Mouse (Mus musculus): ENCODE results near the gene Plekhm1.

The Plekhm1 gene

DNA sequence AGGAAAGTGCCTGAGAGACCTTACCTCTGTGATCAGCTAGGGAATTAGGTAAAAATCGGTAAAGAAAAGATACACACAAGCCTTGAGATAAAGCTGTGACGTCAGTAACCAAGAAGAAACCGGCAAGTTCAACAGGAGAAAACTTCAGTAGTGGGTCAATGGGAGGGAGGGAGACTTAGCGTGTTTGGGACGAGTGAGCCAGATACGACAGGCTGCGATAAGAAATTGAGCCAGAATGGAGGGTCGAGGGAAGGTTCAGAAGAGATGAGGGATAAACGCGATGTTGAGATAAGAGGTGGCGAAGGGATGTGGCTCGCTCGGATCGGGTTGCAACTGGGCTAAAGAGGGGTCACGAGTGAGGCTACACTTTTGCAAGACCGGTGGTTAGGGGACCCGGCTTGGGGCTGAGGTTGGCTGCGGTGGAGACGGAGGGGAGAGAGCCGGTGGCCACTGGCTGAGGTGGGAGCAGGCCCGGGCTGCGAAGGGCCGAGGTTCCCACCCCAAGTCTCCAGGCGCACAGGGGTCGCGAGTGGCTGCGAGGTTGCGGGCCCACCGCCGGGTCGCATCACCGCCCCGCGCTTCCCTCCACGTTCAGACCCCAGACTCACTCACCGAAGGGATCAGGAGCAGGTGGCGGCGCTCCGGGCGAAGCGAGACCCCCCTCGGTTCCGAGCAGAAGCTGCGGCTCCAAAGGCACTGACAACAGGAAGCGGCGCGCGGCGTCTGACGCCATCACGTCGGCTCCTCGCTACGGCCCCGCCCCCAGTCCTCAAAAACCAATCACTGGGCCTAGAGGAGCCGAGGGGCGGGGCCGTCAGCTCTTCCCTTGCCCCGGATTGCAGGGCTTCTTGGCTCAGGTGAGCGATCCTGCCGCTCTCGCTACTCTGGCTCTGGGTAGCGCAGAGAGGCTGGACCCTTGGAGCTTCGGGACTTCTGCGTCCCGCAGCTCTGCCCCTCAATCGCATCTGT is at the start of gene Plekhm1:
Gene Plekhm1, minus strand, starts transcription at position 707 of the 969 bp plus-strand sequence.
- WGBS: under 1% methylated on average over 67 of the region's 67 CpGs

- WGBS: 59% methylated on average over 1 of the region's 1 CpGs
Observed at GRCm38 (mm10) chr11:103451105-103451504, 38.6 kb upstream of the Plekhm1 start.

DNA sequence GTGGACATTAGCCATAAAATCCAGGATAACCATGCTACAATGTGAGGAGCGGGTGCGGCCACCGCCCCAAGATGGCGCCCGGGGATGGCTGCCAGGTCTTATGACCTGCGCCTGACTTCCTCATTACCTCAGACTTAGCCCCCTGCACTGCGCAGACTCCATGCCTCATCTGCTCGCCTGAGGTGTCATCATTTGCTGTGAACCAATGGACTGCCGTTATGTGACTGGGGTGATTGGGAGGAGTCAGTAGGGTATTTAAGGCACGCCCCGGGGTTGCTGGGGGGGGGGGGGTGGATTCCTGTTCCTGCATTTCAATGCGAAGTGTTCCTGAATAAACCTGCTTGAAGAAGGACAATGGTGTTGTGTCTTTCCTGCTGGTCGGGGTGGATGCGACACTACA is 37.2 kb upstream of the Plekhm1 start:
- 89% methylated on average over 14 of the region's 14 CpGs for WGBS

DNA sequence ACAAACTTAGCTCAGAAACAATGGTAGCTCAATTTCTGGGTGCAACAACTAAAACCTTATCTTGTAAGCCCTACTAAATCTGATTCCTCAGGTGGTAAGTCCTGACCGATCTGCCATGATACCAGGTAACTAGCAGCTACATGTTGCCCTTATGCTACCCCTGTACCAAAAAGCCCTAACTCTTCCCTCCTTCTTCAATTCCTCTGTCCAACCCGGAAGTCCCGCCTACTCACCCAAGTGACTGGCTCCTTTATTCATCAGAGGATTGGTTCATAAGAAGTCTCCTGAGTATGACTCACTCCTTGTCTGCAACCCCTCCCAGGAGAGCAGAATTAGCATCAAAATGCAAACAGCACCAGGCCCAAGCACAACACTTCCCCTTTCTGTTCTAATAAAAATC is 31.2 kb upstream of the Plekhm1 start:
- WGBS: 90% methylated on average over 3 of the region's 3 CpGs

DNA sequence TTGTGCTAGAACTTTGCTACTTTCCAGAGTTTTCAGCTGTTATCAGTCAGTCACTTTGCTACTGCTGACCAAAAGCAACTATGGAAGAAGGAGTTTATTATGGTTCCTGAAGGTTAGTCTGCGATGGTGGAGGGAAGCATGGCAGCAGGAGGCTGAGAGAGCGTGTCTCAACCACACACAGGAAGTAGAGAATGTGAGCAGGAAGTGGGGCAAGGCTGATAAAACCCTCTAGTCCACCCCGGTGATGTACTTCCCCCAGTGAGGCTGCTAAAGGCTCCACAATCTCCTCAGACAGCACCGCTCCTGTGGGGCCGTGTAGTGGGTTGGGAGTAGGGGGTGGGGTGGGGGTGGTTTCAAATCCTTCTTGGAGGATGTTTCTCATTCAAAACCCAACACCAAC is 23.8 kb upstream of the Plekhm1 start:
- WGBS: 85% methylated on average over 5 of the region's 5 CpGs

DNA sequence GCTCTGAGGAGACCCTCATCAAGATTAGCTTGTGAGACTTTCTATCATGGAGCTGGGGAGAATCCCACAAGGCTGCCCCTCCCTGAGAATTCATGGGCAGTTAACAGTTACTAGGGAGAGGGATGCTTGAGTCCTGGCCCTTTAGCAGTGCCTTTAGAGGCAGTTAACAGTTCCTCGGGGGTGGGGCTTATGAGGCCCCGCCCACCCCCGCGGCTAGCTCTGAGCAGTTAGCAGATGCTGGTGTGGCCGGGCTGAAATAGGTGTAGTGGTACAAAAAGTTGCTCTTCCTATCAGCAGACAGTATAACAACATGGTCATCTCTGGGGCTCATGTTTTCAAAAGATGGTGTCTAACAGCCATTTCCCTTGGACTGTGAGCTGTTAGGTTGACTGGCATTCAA is 12.5 kb upstream of the Plekhm1 start:
- 36% methylated on average over 5 of the region's 5 CpGs for whole genome bisulfite sequencing

GRCm38 (mm10) chr11:103419667-103420066 is 7.2 kb upstream of the Plekhm1 start:
- WGBS: 87% methylated on average over 13 of the region's 13 CpGs

GRCm38 (mm10) chr11:103419226-103419625 is 6.7 kb upstream of the Plekhm1 start:
- 79% methylated on average over 5 of the region's 5 CpGs for WGBS

DNA sequence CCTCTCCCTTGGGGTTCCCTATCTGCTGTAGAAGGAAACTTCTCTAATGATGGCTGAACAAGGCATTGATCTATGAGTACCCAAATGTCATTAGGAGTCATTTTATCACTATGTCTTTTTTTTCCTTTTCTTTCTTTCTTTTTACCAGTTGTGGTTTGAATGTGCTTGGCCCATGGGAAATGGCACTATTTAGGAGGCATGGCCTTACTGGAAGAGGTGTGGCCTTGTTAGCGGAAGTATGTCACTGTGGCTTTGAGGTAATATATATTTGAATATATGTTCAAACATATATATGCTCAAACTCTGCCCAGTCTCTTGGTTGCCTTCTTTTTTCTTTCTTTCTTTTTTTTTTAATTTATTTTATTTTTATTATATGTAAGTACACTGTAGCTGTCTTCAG is 1.0 kb upstream of the Plekhm1 start:
- 91% methylated on average over 1 of the region's 1 CpGs for WGBS

GRCm38 (mm10) chr11:103412950-103413423 is 500 bp upstream of the Plekhm1 start:
- whole genome bisulfite sequencing: 3% methylated on average over 14 of the region's 14 CpGs

- 76% methylated on average over 1 of the region's 1 CpGs for WGBS
Observed at GRCm38 (mm10) chr11:103411301-103411700, 1.2 kb downstream of the Plekhm1 start.

- WGBS: 89% methylated on average over 13 of the region's 13 CpGs
Observed at GRCm38 (mm10) chr11:103408880-103409279, 3.6 kb downstream of the Plekhm1 start.

DNA sequence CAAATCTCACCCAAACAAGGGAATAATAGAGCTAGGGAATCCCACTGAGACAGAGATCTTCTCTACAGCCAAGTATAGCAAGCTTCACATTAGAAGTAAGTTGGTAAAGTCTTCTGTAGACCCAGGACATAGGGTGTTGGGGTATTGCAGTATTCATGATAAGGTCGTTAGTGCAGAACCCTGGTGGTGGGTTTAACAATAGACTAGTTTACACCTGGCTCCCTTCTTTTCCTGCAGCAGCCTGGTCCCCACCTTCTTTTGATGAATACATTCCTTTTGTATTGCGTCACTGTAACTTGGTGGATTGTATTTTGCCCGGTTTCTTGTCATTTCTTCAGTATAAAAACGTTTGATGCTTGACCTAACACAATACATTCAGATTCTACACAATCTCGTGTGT is 5.4 kb downstream of the Plekhm1 start:
- 61% methylated on average over 5 of the region's 5 CpGs for WGBS

DNA sequence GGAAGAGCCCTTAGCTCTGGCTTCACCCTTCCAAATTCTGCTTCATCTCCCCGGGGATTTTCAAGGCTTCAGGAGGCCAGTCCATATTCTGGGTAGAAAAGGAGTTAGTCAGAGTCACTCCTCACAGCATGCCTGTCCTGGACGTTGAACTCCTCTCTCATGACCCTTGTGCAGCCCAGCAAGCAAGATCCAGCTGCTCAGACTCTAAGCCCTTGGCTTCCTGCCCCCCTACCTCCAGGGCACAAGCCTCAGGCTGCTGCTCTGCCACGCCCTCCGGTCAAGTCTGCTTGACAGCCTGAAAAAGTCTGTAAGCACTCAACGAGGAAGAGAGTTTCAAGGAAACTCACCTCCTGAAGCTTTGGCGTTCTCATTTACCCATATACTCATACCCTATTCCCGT is 5.9 kb downstream of the Plekhm1 start:
- 69% methylated on average over 7 of the region's 7 CpGs for whole genome bisulfite sequencing

- 72% methylated on average over 1 of the region's 1 CpGs for WGBS
Observed at GRCm38 (mm10) chr11:103405814-103406213, 6.7 kb downstream of the Plekhm1 start.

- 75% methylated on average over 4 of the region's 4 CpGs for WGBS
Observed at GRCm38 (mm10) chr11:103403776-103404175, 8.7 kb downstream of the Plekhm1 start.

DNA sequence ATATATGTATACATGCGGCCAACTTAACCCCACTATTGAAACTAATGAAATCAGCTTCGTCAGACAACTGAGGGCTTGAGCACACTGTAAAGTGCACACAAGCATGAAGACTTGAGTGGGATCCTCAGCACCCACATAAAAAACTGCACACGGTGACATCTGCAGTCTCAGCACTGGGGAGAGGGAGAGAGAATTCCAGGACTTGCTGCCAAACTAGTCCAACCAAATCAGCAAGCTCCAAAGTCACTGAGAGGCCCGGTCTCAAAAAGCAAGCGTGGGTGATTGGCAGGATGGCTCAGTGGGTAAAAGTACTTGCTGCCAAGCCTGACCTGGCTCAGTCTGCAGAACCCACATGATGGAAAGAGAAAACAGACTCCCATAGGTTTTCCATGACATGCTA is 9.7 kb downstream of the Plekhm1 start:
- 49% methylated on average over 5 of the region's 5 CpGs for WGBS

GRCm38 (mm10) chr11:103402198-103402597 is 10.3 kb downstream of the Plekhm1 start:
- WGBS: 45% methylated on average over 2 of the region's 2 CpGs

- 78% methylated on average over 4 of the region's 4 CpGs for WGBS
Observed at GRCm38 (mm10) chr11:103399986-103400385, 12.5 kb downstream of the Plekhm1 start.

DNA sequence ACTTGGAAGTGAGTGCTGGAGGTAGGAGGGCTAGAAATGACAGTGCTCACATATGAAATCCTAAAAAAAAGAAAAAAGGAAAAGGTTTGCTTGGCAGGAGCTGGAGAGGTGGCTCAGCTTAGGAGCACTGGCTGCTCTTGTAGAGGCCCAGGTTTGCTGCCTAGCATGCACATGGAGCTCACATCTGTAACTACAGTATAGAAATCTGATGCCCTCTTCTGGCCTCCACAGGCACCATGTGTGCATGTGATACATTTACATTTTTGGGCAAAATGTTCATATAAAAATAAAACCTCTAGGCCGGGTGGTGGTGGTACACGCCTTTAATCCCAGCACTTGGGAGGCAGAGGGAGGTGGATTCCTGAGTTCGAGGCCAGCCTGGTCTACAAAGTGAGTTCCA is 13.4 kb downstream of the Plekhm1 start:
- 59% methylated on average over 3 of the region's 3 CpGs for WGBS

DNA sequence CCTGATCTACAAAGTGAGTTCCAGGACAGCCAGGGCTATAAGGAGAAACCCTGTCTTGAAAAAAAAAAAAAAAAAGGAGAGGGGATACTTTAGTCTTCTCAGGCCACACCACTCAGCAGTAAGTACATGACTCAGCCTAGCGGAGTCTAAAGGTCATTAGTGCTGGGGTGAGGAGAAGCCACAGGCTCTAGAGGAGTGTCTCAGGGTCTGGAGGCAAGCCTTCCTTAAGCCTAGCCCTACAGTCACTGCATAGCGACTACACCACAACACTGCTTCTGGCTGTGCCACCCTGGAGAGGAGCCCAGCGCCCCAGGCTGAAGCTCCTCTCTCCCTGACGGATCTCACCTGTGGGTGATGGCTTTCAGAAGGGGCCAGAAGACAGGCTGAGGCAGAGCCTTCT is 15.8 kb downstream of the Plekhm1 start:
- 96% methylated on average over 4 of the region's 4 CpGs for WGBS

- 94% methylated on average over 4 of the region's 4 CpGs for WGBS
Observed at GRCm38 (mm10) chr11:103396236-103396635, 16.3 kb downstream of the Plekhm1 start.

DNA sequence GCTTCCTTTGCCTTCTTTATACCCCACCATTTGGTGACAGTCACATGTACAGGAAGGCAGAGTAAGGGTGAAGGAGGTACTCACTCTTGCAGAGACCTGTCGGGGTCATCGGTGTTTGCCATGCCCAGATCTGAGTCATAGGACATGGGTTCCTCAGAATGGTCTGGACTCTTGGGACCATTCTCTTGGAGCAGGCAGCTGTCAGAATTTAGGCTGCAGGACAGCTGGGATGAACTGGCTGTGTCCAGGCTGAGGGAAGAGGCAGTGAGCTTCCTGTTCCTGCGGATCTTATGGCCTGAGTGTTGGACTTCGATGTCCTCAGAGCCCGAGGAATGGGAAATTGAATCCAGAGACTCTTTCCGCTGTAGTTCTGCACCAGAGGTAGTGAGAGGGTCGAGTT is 17.9 kb downstream of the Plekhm1 start:
- WGBS: 89% methylated on average over 7 of the region's 7 CpGs
